Mouse (Mus musculus) olfactory bulb, adult 2 months (tissue): ENCODE measurements around the gene Pdp2.

Source experiments
- CTCF ChIP-seq: fragments of 200-500 bp; IDR thresholded peaks from 2 replicates; pipeline ENCODE4 v1.5.1; 2012; ENCODE audit warnings: low read depth, mild to moderate bottlenecking, low read length, moderate library complexity; ENCODE audit not compliant: insufficient read depth
- POLR2A ChIP-seq: fragments of 200-500 bp; IDR thresholded peaks from 2 replicates; pipeline ENCODE4 v1.6.1; 2012; ENCODE audit warnings: mild to moderate bottlenecking, low read depth, low read length, moderate library complexity; ENCODE audit not compliant: insufficient read depth

DNA sequence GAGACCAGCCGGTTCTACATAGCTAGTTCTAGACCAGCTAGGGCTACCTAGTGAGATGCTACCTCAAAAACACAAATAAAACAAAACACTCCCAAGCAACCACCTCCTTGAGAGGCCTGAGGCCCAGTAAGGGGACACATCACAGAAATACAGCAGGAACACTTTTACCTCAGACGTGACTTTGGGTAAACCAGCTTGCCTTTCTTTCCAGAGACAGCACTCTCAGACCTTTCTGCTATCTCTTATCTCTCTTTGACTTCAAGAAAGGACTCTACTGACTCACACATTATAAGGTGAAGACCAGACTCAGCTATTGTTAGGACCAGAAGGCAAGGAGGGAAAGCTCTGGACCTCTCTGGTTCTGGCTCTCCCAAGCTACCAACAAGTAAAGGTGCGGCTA is 967 bp upstream of the Pdp2 start:
- no peak for TF ChIP-seq CTCF
- no peak for TF ChIP-seq POLR2A
